Mouse (Mus musculus) layer of hippocampus, postnatal 25 days (tissue): ENCODE data around the gene Sae1. TPM values are rescaled to one million over a fixed set of nuclear protein-coding genes. Genes with fewer than 3 reads are reported as not detected.

ENCODE experiments used
- DNase-seq, 2 experiments: peaks; one replicate each; pipeline ENCODE4 v3.0.0; 2022; ENCODE audit warnings: mixed read lengths in 2 of 2, low spot score in 1 of 2; ENCODE audit errors: extremely low spot score in 1 of 2
- total RNA-seq, 2 experiments: library from RNA; stranded (reverse); gene quantifications; 2 replicates each; pipeline ENCODE4 v1.2.3; 2021

The Sae1 gene
- total RNA-seq, 2 experiments from 2014 or later, result 90.9 to 105 TPM

GRCm38 (mm10) chr7:16285450-16286025 is 102.1 kb downstream of the Sae1 start:
- DNase-seq, result no peak

DNA sequence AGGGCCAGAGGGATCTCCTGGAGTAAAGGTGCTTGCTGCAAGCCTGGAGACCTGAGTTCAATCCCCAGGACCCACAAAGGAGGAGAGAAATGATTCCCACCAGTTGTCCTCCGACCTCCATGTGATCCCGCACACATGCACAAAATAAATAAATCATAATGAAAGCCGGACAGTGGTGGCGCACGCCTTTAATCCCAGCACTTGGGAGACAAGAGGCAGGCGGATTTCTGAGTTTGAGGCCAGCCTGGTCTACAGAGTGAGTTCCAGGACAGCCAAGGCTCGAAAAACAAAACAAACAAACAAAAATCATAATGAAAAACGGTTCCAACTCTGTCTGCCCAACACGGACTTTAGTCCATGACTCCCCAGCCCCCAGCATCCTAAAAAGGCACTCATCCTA is 102.7 kb downstream of the Sae1 start:
- DNase-seq, result no peak

GRCm38 (mm10) chr7:16284001-16284400 is 103.6 kb downstream of the Sae1 start:
- DNase-seq, result no peak

- DNase-seq, result no peak
Measured at GRCm38 (mm10) chr7:16282334-16282733, 105.3 kb downstream of the Sae1 start.

GRCm38 (mm10) chr7:16280721-16281120 is 106.9 kb downstream of the Sae1 start:
- no peak for DNase-seq

- no peak for DNase-seq
Measured at GRCm38 (mm10) chr7:16274922-16275890, 112.4 kb downstream of the Sae1 start.

- DNase-seq, result no peak
Measured at GRCm38 (mm10) chr7:16273766-16274140, 113.9 kb downstream of the Sae1 start.

GRCm38 (mm10) chr7:16273081-16273765 is 114.4 kb downstream of the Sae1 start, which contains the start of gene Inafm1:
Inafm1 (minus strand) TSS chr7:16273617.
- DNase-seq, result peak; percentile 66 to 69

DNA sequence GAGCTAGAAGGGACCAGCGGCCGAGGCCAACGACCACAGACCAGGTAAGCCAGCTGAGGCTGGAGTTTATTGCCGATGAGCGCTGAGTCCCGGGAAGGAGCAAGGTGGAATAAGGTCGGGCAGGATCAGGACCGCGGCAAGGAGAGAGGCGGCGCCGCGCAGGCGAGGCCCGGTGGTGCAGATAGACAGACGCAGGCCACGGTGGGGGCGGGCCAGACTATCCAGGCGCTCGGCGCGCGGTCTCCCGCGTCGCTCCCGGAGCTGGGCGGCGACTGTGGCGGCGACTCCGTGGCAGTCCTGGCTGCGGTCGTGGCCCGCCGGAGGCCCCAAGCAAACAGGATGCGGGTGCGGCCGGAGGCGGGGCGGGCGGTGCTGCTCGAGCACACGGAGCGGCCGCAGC is 114.9 kb downstream of the Sae1 start:
- peak; percentile 47 to 55 for DNase-seq

GRCm38 (mm10) chr7:16271139-16271538 is 116.5 kb downstream of the Sae1 start:
- DNase-seq, result no peak

Other genes starting within 250 kb of the Sae1 start
- gene Meis3, start 212.7 kb downstream of the Sae1 start, total RNA-seq, result 10 to 100 TPM; 34.3 to 41.1 TPM
- 10 to 100 TPM; 11.4 to 13.6 TPM for gene Dhx34, start 165.8 kb downstream of the Sae1 start, total RNA-seq
- gene C5ar2, start 143.7 kb downstream of the Sae1 start, total RNA-seq, result under 1 TPM; 0.75 to 0.81 TPM
- gene C5ar1, start 128.3 kb downstream of the Sae1 start, total RNA-seq, result 1 to 10 TPM; 1.1 TPM
- gene Inafm1, start 114.2 kb downstream of the Sae1 start, total RNA-seq, result 10 to 100 TPM; 29.4 to 34.2 TPM
- gene Ccdc9, start 101.0 kb downstream of the Sae1 start, total RNA-seq, result 10 to 100 TPM; 59.6 to 77.3 TPM
- 10 to 100 TPM; 14.0 to 20.0 TPM for gene Bbc3, start 79.4 kb downstream of the Sae1 start, total RNA-seq
- gene Zc3h4, start 13.1 kb upstream of the Sae1 start, total RNA-seq, result 10 to 100 TPM; 54.0 to 59.3 TPM
- gene Tmem160, start 65.0 kb upstream of the Sae1 start, total RNA-seq, result 10 to 100 TPM; 62.5 to 81.2 TPM
- gene Npas1, start 89.9 kb upstream of the Sae1 start, total RNA-seq, result 10 to 100 TPM; 18.8 to 19.8 TPM
- 100 to 1,000 TPM; 125 to 127 TPM for gene Arhgap35, start 227.2 kb upstream of the Sae1 start, total RNA-seq